Mouse (Mus musculus) limb, embryonic 11.5 days (tissue): ENCODE data around the gene Srebf2. TPM values are rescaled to one million over a fixed set of nuclear protein-coding genes. Genes with fewer than 3 reads are reported as not detected.

Source experiments
- ATAC-seq: fragments of 200-750 bp; cut with Nextera tagmentation; 2 replicates; pipeline ENCODE4 v1.8.0; 2017; ENCODE audit warnings: low read depth; ENCODE audit not compliant: insufficient number of reproducible peaks, low FRiP score, low TSS enrichment
- DNase-seq: peaks from one replicate; pipeline ENCODE4 v3.0.0-alpha.2; 2015; ENCODE audit warnings: low spot score
- H3K27ac ChIP-seq: fragments of 300-500 bp; sonication (generic); replicated peaks from 2 replicates; pipeline ENCODE4 v1.5.1; 2014; ENCODE audit warnings: low read depth, mild to moderate bottlenecking, low read length
- H3K27me3 ChIP-seq: fragments of 300-500 bp; sonication (generic); 2 replicates; pipeline ENCODE4 v1.6.1; 2014; ENCODE audit warnings: mild to moderate bottlenecking, low read length, mixed read lengths; ENCODE audit not compliant: control insufficient read depth, insufficient read depth
- H3K36me3 ChIP-seq: fragments of 300-500 bp; sonication (generic); 2 replicates; pipeline ENCODE4 v1.6.1; 2014; ENCODE audit warnings: mild to moderate bottlenecking, low read length, moderate library complexity, mixed read lengths; ENCODE audit not compliant: control insufficient read depth, insufficient read depth
- H3K4me1 ChIP-seq: fragments of 300-500 bp; sonication (generic); 2 replicates; pipeline ENCODE4 v1.6.1; 2014; ENCODE audit warnings: low read length, mixed read lengths; ENCODE audit not compliant: control insufficient read depth, insufficient read depth
- H3K4me2 ChIP-seq: fragments of 300-500 bp; sonication (generic); 2 replicates; pipeline ENCODE4 v1.6.1; 2014; ENCODE audit warnings: low read depth, mild to moderate bottlenecking, moderate library complexity; ENCODE audit not compliant: severe bottlenecking
- H3K4me3 ChIP-seq: fragments of 300-500 bp; sonication (generic); 2 replicates; pipeline ENCODE4 v1.5.1; 2014; ENCODE audit warnings: low read depth, low read length
- H3K9ac ChIP-seq: fragments of 300-500 bp; sonication (generic); 2 replicates; pipeline ENCODE4 v1.6.1; 2014; ENCODE audit warnings: mild to moderate bottlenecking, low read length
- H3K9me3 ChIP-seq: fragments of 300-500 bp; sonication (generic); 2 replicates; pipeline ENCODE4 v1.6.1; 2016; ENCODE audit warnings: low read length; ENCODE audit not compliant: control insufficient read depth
- WGBS: fragments of 180-500 bp; shearing (Covaris S2); extraction: QIAGEN DNeasy Blood & Tissue Kit; methylation state at CpG from one replicate; pipeline ENCODE4 v1.1.7; 2014; 5-methylcytosine and 5-hydroxymethylcytosine counted together
- polyA plus RNA-seq: library from polyadenylated mRNA; unstranded; fragments of >200 nt; fragmentation: Nextera tagmentation; extraction: Ambion mirVana; gene quantifications from 2 replicates; pipeline ENCODE4 v1.2.1, GENCODE M21; 2014

Gene Srebf2
- polyA plus RNA-seq, 1 experiment from 2014 or later, result 129 TPM

DNA sequence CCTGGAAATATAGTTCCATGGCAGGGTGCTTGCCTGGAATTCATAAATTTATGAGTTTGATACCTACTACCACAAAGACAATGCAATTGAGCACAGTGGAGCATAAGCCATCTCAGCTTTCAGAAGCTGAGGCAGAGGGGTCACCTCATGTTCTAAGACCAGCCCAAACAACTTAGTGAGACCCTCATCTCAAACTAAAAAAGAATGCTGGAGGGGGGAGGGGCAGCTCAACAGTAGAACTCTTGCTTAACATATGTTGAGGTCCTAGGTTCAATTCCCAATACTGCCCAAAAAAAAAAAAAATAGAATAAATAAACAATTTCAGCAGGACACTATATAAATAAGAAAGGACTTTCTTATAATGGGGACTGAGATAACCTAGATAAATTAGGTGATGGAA, 3.1 kb downstream of the Srebf2 start:
- Histone ChIP-seq H3K4me3 (no peak overlapping the region), H3K36me3 (no peaks in the 10 kb centered on the region), H3K4me1 (peaks cover 18% of the 10 kb centered on the region), H3K27ac (no peak overlapping the region), H3K27me3 (no peaks in the 10 kb centered on the region), H3K9me3 (no peaks in the 10 kb centered on the region), H3K9ac (no peak overlapping the region), H3K4me2 (no peak overlapping the region)
- DNase-seq (no peak), ATAC-seq (no peak)

DNA sequence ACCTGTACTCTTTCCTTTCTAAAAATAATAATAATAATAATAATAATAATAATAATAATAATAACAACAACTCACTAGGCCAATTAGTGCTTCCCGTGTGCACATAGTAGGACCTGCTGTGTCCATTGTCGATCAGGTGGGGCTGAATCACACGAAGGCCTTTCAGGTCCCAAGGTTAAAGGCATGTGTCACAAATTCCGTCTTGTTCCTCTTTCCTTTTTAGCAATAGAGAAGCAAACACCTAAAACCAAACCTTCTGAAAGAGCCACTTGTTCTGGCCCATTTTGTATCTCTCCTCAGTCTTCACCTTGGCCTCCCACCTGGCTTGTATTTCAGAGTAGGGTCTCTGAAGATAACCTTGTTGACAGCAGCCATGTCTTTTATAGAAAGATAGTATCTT, 4.2 kb downstream of the Srebf2 start:
- H3K4me3 ChIP-seq, result no peak overlapping the region
- H3K36me3 ChIP-seq, result no peaks in the 10 kb centered on the region
- no peak overlapping the region for H3K27ac ChIP-seq
- no peaks in the 10 kb centered on the region for H3K27me3 ChIP-seq
- DNase-seq (no peak), ATAC-seq (no peak)
- H3K4me1 ChIP-seq, result peaks cover 12% of the 10 kb centered on the region
- H3K4me2 ChIP-seq, result no peak overlapping the region
- WGBS, result 92% methylated on average over 4 of the region's 4 CpGs
- no peak overlapping the region for H3K9ac ChIP-seq
- H3K9me3 ChIP-seq, result no peaks in the 10 kb centered on the region

DNA sequence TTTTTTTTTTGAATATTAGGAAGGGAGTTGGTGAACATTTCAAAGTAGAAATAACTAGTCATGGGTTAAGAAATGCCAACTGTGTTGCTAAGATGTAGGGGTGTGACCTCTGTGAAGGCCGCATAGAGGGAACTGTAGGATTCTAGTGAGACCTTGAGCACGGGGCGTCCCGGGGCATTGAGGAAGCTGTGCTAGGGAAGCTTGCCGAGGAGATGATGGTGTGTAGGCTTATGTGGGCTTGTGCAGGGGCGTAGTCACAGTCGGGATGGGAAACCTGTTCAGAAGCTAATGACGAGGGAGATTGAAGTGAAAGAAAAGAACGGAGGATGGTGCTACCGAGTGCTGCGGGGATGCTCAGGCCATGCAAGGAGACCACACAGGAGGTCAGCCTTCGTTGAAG, 5.0 kb downstream of the Srebf2 start:
- Histone ChIP-seq H3K9ac (no peak overlapping the region), H3K9me3 (no peaks in the 10 kb centered on the region), H3K4me3 (no peak overlapping the region), H3K27me3 (no peaks in the 10 kb centered on the region), H3K4me2 (no peak overlapping the region), H3K27ac (no peak overlapping the region), H3K36me3 (no peaks in the 10 kb centered on the region), H3K4me1 (peaks cover 8% of the 10 kb centered on the region)
- DNase-seq, result no peak
- ATAC-seq, result no peak; the same call in 1 of the 2 replicates
- WGBS, result 91% methylated on average over 12 of the region's 12 CpGs

DNA sequence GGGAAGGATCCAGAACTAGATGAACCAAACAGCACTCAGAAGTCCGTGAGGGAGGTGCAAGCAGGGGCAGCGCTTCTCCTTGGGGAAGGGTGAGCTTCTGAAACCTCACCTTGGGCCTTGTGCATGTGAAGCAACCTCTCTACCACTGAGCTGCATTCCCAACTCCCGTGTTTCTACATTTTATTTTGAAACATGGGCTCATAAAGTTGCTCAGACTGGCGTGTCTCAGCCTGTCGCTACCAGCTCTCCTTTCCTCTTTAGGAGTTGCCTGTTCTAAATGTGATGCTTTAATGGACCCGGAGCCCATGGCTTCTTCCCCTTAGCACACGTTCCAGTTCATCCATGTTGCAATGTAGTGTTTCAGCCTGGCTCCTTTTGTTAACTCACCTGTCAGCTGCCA, 5.5 kb downstream of the Srebf2 start:
- Histone ChIP-seq H3K4me3 (no peak overlapping the region), H3K36me3 (no peaks in the 10 kb centered on the region), H3K9me3 (no peaks in the 10 kb centered on the region), H3K9ac (no peak overlapping the region), H3K27ac (no peak overlapping the region), H3K4me1 (peaks cover 8% of the 10 kb centered on the region), H3K27me3 (no peaks in the 10 kb centered on the region), H3K4me2 (no peak overlapping the region)
- DNase-seq (no peak), ATAC-seq (no peak)
- 81% methylated on average over 7 of the region's 7 CpGs for WGBS

DNA sequence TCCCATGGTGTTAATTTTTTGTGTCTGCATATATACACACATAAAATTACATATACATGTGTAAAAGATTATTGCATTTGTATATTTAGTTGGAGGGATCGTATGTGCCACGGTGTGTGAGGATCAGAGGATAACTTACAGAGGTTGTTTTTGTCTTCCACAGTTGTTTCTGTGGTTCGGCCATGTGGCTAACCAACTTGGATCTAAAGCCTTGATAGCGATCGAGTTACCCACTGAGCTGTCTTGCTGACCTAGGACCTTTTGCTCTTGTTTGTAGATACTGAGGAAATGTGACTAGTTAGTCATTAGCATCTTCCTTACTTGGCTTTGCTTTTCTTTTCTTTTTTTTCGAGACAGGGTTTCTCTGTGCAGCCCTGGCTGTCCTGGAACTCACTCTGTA, 9.3 kb downstream of the Srebf2 start:
- Histone ChIP-seq H3K36me3 (no peaks in the 10 kb centered on the region), H3K27ac (no peak overlapping the region), H3K4me1 (peaks cover 9% of the 10 kb centered on the region; the same call in 1 of the 2 replicates), H3K4me3 (no peak overlapping the region), H3K9ac (no peak overlapping the region), H3K9me3 (no peaks in the 10 kb centered on the region), H3K27me3 (no peaks in the 10 kb centered on the region), H3K4me2 (no peak overlapping the region)
- 93% methylated on average over 6 of the region's 6 CpGs for WGBS
- no peak for ATAC-seq
- no peak for DNase-seq

DNA sequence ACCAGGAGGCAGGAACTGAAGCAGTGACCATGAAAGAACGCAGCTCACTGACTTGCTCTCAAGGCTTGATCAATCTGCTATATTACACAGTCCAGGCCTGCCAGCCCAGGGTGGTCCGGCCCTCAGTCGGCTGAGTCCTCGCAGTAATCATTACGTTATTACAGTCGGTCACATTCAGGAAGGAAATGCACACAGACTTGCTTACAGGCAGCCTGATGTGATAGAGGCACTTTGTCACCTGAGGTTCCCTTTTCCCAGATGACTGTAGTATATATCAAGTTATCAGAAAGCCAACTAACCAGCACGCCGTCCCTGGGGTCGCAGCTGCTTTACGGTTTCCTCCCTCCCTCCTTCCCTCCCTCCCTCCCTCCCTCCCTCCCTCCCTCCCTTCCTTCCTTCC, 9.9 kb downstream of the Srebf2 start:
- H3K4me2 ChIP-seq, result no peak overlapping the region
- H3K9me3 ChIP-seq, result no peaks in the 10 kb centered on the region
- H3K36me3 ChIP-seq, result no peaks in the 10 kb centered on the region
- WGBS, result 82% methylated on average over 10 of the region's 10 CpGs
- H3K9ac ChIP-seq, result no peak overlapping the region
- H3K27ac ChIP-seq, result no peak overlapping the region
- DNase-seq (no peak), ATAC-seq (no peak)
- no peak overlapping the region for H3K4me3 ChIP-seq
- peaks cover 13% of the 10 kb centered on the region; the same call in 1 of the 2 replicates for H3K4me1 ChIP-seq
- H3K27me3 ChIP-seq, result no peaks in the 10 kb centered on the region

DNA sequence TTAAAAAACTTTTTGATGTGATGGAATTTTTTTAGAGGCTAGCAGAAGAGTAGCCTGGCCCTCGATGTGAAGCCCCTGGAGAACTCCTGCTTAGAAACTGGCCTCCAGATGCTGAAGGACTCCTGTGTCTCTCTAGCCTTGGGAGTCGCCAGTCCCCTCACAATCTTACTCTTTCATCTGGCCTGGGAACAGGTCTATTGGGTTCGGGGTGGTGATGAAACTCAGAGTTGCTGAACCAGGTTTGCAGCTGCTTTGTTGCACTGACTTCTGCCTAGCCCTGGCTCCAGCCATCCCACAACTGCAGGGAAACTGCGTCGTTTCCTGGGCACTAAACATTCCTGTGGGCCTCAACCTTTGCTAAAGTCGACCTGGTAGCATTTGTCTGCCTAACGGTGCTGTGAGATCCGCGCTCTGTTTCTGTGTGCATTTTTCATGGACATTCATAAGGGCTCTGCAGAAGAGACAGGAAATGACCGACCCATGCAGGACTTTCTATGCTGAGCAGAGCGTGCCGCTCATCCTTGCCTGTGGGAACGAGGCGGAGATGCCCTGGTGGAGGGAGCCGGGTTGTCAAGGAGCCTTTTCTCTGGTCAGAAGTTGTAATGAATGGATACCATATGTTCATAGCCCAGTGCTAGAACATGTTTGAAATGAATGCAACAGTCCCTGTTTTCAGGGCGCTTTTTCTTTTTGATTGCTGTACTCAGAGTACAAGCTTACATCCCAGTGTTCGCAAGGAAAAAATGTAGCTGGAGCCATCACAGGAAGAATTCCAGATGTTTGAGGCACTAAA, 11.5 kb downstream of the Srebf2 start:
- H3K9ac ChIP-seq, result 0 out of 2 replicates have a peak overlapping the region, but pooled peaks have one; percentile 14
- no peak for ATAC-seq
- H3K27me3 ChIP-seq, result no peaks in the 10 kb centered on the region
- no peak overlapping the region for H3K4me2 ChIP-seq
- peaks cover 10% of the 10 kb centered on the region; the same call in 1 of the 2 replicates for H3K4me1 ChIP-seq
- H3K9me3 ChIP-seq, result no peaks in the 10 kb centered on the region
- no peak overlapping the region; the same call in 1 of the 2 replicates for H3K27ac ChIP-seq
- no peak for DNase-seq
- 55% methylated on average over 17 of the region's 17 CpGs for WGBS
- H3K4me3 ChIP-seq, result no peak overlapping the region
- H3K36me3 ChIP-seq, result no peaks in the 10 kb centered on the region

DNA sequence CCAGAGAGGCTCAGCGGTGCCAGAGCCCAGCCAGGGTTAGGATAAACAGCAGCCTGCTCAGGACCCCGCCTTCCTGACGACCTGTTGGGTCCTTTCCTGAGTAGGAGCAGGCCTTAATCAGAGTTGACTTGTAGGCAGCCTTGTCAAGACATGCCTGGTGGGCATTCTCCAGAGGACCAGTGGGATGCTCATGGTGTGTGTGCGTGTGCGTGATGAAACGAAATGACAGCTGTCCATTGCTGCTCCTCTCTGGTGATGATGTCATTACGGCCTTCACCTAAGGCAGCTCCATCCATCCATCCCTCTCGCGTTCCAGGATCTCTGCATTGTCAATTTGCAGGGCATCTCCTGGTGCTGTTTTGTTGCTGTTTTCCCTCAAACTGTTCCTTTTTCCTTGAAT, 12.5 kb downstream of the Srebf2 start:
- H3K9ac ChIP-seq, result no peak overlapping the region
- no peaks in the 10 kb centered on the region for H3K27me3 ChIP-seq
- no peak for ATAC-seq
- WGBS, result 85% methylated on average over 9 of the region's 9 CpGs
- H3K4me1 ChIP-seq, result peaks cover 13% of the 10 kb centered on the region; the same call in 1 of the 2 replicates
- H3K4me2 ChIP-seq, result no peak overlapping the region
- no peaks in the 10 kb centered on the region for H3K36me3 ChIP-seq
- no peak for DNase-seq
- H3K9me3 ChIP-seq, result no peaks in the 10 kb centered on the region
- H3K4me3 ChIP-seq, result no peak overlapping the region
- H3K27ac ChIP-seq, result no peak overlapping the region
